Mouse (Mus musculus) bone marrow, adult 2 months (tissue): ENCODE data around the gene Spata31d1d.
"Not testable (repeated sequence)": the region's sequence is repeated elsewhere in the genome, so short reads cannot be mapped to it uniquely, and the experiment has no call there.

ENCODE experiments used
- CTCF ChIP-seq: fragments of 200-500 bp; IDR thresholded peaks from 2 replicates; pipeline ENCODE4 v1.5.1; 2011; ENCODE audit warnings: low read length, control low read depth; ENCODE audit not compliant: control insufficient read depth, insufficient read depth
- POLR2A ChIP-seq: fragments of 200-500 bp; IDR thresholded peaks from 2 replicates; pipeline ENCODE4 v1.6.1; 2011; ENCODE audit warnings: low read depth, mild to moderate bottlenecking, control low read depth, low read length, borderline replicate concordance; ENCODE audit not compliant: control insufficient read depth

DNA sequence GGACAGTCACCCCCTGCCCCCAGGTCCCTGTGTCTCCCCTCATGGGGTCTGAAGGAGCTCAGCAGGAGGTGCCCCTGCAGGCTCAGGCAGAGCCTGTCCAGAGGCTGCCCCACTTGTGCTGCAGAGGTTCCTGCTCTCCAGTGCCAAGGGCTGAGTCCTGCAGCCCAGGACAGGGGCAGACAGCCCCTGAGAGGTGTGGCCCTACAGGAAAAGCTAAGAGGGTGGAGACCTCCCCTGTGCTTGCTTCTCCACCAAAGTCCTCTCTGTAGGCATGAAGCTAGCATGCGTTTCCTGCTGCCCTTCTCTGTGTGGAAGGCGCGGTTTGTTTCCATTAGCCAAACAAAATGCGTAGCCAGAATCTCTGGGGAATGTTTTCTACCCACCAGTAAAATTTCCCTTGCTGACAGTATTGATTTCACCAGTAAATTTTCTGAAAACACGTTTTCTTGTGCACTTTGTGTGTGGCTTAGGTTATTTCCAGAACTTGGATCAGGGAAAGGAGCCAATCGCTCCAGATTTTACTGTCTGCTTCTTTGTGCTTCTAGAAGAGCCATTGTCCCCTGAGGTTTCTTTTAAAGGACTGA is 12.6 kb downstream of the Spata31d1d start:
- TF ChIP-seq CTCF, POLR2A: not testable (repeated sequence)
